Mouse (Mus musculus) thymus, adult 2 months (tissue): ENCODE measurements around the gene Nrxn2.

ENCODE experiments used
- CTCF ChIP-seq: fragments of 200-500 bp; IDR thresholded peaks from 2 replicates; pipeline ENCODE4 v1.5.1; 2012; ENCODE audit warnings: mild to moderate bottlenecking, control low read depth, low read length, moderate library complexity, borderline replicate concordance; ENCODE audit not compliant: control insufficient read depth, poor library complexity, insufficient read depth; ENCODE audit errors: extremely low read depth
- POLR2A ChIP-seq: fragments of 200-500 bp; IDR thresholded peaks from 2 replicates; pipeline ENCODE4 v1.6.1; 2012; ENCODE audit warnings: mild to moderate bottlenecking, low read length, control low read depth, moderate library complexity; ENCODE audit not compliant: control insufficient read depth, poor library complexity, insufficient read depth; ENCODE audit errors: extremely low read depth

GRCm38 (mm10) chr19:6380411-6381166 lies 37.9 kb upstream of the Nrxn2 start:
- no peak for TF ChIP-seq CTCF
- TF ChIP-seq POLR2A, result no peak
